8 mouse cellular contexts compared by ENCODE assay signal in genomic region chr11:113927231-113927630, GRCm38 (mm10).
DNase-seq lines count a peak whose midpoint lies in the region; ATAC-seq and TF ChIP-seq lines count a peak whose summit lies in the region.

No protein-coding gene starts in this region.

- no peak for TF ChIP-seq CTCF in brain, embryonic 14.5 days (IDR thresholded peaks at IDR 0.05; ENCODE audit: borderline replicate concordance, extremely low read depth, insufficient read depth, insufficient read length)

- TF ChIP-seq POLR2A in brain, embryonic 14.5 days (IDR thresholded peaks at IDR 0.05; ENCODE audit: borderline replicate concordance, extremely low read depth, insufficient read depth, insufficient read length, poor library complexity, severe bottlenecking): no peak

- ATAC-seq in CD4-positive, CD25-positive, alpha-beta regulatory T cell, adult 4 months: no peak

- peak; percentile 16 to 43 for DNase-seq in heart, postnatal 14 days
- no peak for DNase-seq in heart, adult 11 months
- DNase-seq in brain, embryonic 14.5 days (ENCODE audit: low read depth): peak; percentile 81
- peak; percentile 89 for DNase-seq in layer of hippocampus, adult 11-12 months (ENCODE audit: low spot score)
- DNase-seq in lung, postnatal 4 days: peak; percentile 14 to 34
- no peak for DNase-seq in cerebellum, adult 8-10 months
- no peak for DNase-seq in spleen, adult 12 weeks (ENCODE audit: low spot score)

- intact Hi-C loops in heart, postnatal 14 days (cut with DNase I): no loop called here

Comparison
In these comparisons a context has a peak if more than half of its experiments do, and no peak if none do; other contexts are left out.
1. DNase-seq: peak in heart, postnatal 14 days (2 of 2), brain, embryonic 14.5 days (single experiment), layer of hippocampus, adult 11-12 months (single experiment) and lung, postnatal 4 days (2 of 2); none in heart, adult 11 months (single experiment), cerebellum, adult 8-10 months (single experiment) and spleen, adult 12 weeks (single experiment).